Mouse (Mus musculus) ZHBTc4 (cell line): ENCODE measurements at regions not wholly inside any gene's neighbourhood (a gene's known extent, or its start where the extent isn't known, plus 50 kb on each side); places are given as distances from the start of the nearest gene placed in this dataset.
A peak's percentile ranks its signal among the peaks of the same experiment; 100 is the strongest.

Source experiments
- DNase-seq: peaks from one replicate; pipeline ENCODE4 v3.0.0-alpha.2; 2011; ENCODE audit warnings: low read depth, low spot score

- DNase-seq = no peak
Observed at GRCm38 (mm10) chr19:23044510-23045464, 96.2 kb upstream of the Klf9 start.

DNA sequence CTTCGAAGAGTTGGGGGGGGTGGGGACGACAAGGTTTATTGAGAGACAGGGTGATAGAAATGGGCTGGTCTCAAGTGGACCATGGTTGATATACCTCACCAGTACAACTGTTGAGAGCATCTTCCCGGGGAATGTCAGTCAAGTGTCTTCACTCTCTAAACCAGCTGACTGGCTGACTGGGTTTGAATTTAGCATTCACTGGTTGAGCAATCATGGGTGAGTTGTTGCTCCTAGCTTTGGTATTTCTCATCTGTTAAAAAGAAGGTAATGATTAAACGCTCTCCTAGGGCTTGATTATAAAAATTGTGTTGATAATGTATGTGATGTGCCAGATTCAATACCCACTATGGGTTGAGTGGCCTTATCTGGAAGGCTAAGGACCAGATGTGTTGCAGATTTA lies 89.6 kb upstream of the Klf9 start:
- DNase-seq = no peak

GRCm38 (mm10) chr19:23054440-23054839 lies 86.6 kb upstream of the Klf9 start:
- DNase-seq = no peak

DNA sequence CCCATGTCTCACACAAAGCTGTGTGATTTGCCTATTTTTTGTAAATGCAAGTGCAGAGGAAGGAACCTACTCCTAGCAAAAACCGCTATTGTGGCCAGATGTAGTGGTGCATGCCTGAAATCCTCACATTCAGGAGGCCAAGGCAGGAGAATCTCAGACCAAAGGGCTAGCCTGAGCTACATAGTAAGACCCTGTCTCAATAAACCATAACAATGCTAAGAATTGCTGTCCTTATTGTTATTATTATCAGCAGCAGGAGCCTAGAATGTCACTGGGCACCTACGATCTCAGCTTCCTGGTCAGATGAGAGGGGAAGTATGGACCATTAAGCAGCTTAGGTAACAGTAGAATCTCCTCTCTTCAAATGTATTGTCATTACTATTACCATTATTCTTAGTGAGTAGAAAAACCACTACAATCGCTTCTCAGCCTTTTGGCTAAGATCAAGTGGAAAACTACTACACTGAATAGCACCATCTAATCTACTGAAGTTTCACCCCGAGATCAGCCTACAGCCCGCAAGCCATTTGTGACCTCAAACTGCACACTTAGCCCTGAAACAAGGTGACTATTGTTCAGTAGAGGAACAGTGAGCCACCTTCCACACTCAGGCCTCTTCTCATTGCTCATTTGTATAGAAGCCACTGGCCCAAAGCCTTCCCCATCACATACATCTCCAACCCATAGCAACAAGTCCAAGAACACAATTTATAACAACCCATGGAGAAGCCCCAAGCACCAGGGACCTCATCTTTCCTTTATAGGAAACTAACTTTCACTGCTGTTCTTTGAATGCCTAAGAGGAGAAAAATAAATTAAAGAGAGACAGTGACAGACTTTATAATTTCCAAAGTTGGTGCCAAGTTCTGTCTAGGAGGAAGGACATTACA lies 84.9 kb upstream of the Klf9 start:
- DNase-seq = peak; percentile 44

DNA sequence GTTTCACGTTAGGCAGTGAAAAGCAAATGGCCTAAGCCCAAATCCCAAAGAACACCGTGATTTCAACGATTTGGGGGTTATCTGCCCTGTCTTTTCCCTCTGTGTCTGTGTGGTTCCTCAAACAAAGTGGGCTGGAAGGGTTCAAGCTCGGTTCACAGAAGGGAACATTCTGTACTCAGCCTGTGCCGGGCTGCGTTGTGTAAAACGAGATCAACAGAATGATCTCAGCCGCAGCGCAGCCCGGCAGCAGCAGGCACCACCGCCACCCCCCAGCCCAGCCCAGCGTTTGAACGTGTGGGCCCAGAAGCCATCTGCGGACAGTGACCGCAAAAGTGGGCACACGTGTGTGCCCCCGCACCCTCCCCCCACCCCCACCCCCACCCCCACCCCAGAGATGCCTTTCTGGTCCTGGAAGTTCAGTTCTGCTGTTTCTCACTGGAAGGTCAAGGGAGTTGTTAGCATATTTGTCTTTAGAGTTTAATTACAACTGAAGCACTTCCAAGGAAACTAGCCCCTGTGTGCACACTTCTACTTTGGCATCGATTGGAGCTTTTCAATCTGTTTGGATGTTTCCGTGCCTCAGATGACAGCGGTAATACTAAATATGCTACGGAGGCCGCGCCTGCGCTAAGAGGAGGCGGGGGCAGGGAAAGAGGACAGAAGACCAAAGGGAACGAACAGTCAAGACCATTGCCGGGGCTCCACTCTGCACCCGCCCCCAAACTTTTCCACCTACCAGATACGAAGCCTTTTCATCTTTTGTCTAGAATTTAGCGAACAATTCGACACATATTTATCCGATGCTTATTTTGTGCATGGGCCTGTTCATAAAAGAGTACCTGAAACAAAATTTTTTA lies 83.9 kb upstream of the Klf9 start:
- peak; percentile 65 for DNase-seq

DNA sequence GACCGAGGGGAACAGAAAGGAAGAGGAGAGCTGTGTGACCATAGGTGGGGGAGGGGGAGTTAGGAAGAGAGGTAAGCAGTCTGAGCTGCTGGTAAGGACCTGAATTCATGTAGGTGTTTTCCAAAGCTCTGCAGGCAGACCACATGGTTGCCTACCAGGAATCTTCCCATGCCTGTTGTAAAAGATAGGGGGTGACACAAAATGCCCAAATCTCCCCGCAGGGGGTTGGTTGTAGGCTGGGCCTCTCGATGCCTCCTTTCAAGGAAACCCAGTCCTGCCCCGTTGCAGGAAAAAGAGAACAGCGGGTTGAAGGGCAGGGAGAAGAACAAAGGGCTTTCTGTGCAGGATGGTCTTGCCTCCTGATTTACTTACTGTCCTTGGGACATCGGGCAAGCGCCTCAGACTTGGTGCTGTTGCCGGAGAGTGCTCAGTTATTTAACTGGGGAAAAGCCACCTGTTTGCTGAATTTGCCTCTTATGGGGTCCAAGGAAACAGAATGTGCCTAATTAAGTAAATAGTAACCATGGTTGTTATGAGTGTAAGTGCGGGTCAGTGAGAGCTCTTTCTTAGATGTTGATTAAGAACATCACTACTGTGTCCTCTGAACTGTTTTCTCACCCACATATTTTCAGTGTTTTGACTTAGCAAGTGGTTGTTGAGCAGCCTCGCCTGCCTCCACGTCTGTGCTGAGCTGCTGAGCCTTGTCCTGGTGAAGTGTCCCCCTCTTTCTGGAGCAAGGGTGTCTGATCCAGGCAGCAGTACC lies 83.1 kb upstream of the Klf9 start:
- peak; percentile 67 for DNase-seq

GRCm38 (mm10) chr19:23058502-23058900 lies 82.5 kb upstream of the Klf9 start:
- DNase-seq = peak; percentile 71

GRCm38 (mm10) chr19:23061081-23061640 lies 79.9 kb upstream of the Klf9 start:
- DNase-seq = no peak

DNA sequence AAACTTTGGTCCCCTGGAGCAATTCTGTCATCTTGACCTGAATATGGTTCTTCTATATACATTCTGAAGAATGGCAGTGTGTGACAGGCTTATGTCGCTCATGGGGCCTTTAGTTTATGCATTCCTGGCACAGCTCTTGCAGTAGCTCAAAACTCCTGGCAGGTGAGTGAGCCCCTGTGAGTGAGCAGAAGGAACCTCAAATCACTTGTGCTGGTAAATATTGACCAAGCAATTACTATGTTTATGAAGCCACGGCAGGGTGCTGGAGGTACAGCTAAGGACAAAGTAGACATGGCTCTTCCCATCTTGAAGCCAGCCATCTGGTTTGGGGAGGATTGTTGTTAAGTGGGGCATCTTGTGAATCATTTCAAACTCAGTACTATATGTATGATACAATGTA lies 79.1 kb upstream of the Klf9 start:
- DNase-seq = no peak

GRCm38 (mm10) chr19:23062851-23063250 lies 78.2 kb upstream of the Klf9 start:
- DNase-seq = no peak

DNA sequence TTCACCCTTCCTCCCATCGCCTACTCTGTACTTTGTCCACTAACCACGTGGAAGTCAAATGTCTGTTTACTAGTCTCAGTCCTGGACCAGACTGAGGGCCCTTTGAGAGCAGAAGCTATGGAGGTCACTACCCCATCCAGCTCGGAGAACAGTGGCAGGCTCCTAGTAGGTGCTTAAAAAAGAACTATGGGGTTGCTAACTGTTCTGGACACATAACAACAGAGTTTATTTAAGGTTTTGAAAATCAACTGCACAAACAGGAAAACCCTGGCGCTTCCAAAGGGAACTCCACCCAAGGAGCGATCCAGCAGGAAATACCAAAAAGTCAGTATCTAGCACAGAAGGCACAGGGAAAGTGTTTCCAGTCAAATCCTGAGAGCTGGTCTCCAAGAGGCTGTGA lies 75.5 kb upstream of the Klf9 start:
- peak; percentile 63 for DNase-seq

DNA sequence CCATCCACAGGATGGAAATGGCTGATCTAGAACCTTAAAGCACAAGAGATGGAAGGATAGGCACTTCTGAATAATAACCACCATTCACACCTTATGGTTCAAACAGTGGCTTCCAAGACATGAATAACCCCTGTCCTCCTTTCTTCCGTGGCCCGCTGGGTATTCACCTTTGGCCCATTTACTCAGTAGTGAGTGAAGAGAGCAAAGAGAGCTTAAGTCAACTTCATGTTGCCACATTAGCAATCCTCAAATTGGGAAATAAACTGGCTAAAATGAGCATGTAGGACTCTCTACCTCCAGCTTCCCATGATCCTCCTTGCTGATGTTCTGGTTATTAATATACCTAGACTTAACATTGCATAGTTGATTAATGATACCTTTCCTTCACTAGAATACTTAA lies 74.3 kb upstream of the Klf9 start:
- no peak for DNase-seq

DNA sequence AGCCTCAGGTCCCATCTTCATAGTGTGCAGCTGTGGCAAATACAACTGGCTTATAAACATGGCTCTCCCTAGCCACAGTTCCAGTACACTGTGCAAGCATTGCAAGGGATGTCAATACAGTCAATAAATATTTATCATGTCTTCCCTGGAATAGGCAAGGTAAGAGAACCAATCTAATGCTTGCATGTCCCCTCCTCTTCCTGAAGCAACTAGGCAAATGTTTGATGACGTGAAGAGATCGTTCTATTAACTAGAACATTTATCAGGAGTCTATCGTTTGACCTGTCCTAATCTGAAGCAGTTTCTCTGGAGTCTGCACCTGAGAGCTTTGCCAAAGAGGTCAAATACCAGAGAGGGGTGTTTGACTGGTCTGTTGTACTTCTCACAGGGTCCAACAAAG lies 72.4 kb upstream of the Klf9 start:
- DNase-seq = no peak

DNA sequence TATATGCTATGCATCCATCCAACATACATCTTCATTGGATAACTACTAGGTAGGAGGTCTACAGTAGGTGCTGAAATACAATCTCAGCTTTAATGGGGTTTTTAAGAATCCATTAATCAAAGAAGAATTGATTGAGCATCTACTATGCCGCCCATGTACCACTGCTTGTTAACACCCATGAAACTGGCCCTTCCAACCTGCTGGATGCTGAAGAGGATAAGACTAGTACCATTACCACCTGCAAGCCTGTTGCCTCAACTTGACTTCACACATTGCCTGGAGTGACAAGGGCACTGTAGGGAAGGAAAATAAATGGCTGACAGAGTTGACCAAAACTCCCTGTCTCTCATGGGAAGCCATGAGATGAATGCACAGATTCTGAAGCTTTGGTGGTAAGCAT lies 71.4 kb upstream of the Klf9 start:
- no peak for DNase-seq

- DNase-seq = no peak
Observed at GRCm38 (mm10) chr19:23071000-23071399, 70.0 kb upstream of the Klf9 start.

DNA sequence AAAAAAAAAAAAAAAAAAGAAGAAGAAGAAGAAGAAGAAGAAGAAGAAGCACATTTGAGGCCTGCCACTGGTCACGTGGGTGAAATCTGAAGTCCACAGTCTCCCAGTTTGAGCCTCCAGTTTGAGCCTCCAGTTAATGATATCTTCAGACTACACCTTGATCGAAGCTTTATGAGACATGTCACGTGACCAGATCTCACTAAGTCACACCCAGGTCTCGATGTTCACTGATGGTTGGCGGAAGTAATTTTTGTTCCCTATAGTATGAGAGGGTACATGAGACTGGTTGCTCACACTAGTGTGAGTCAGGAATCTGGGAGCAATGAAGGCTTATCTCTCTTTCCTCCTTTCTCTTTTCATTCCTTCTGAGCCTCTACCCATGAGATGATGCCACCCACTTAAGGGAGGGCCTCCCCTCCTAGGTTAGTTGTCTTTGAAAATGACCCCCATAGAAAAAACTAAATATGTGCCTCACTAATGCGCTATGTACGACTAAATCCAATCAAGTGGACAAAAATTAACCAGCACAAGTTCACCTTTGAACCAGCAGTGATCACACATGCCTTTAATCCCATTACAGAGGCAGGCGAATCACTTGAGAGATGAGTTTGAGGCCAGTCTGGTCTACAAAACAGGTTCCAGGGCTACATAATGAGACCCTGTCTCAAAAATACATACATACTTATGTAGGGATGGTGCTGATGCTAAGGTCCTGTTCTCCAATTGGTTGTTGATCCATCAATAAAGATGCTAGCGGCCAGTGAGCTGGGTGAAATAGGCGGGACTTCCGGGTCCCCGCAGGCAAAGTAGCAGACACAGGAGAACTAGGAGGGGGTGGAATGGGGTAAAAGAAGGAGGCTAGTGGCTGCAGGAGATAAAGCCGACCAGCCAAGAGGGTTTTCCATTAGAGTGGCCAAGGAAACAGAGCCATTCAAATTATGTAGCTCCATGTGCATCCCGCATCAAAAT lies 66.1 kb upstream of the Klf9 start:
- DNase-seq = peak; percentile 93

GRCm38 (mm10) chr19:23075790-23076189 lies 65.2 kb upstream of the Klf9 start:
- DNase-seq = peak; percentile 96

DNA sequence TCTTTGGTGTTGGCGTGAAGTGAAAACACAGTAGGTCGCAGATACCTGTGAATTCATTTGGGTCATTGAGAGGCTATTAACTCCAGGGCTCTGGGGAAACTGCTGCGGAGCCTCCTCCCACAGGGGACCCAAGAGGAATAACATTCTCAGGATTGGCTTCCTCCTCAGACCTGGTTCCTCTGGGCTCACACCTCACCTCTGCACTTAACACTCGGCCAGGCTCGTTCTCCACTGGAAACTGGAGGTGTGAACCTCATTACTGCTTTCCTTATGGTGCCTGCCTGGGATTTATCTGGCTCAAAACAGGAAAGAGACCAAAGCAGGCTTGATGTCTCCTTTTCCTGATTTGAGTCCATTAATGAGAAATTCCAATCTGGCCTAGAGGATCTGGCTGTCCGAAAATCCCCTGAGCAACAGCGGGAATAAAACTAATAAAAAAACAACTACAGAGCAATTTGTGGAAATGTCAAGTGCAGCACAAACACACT lies 55.8 kb upstream of the Klf9 start:
- peak; percentile 49 for DNase-seq

GRCm38 (mm10) chr19:23087575-23087974 lies 53.5 kb upstream of the Klf9 start:
- peak; percentile 99 for DNase-seq
